Mouse (Mus musculus): Measurements from ENCODE around the gene Rinl.

DNA sequence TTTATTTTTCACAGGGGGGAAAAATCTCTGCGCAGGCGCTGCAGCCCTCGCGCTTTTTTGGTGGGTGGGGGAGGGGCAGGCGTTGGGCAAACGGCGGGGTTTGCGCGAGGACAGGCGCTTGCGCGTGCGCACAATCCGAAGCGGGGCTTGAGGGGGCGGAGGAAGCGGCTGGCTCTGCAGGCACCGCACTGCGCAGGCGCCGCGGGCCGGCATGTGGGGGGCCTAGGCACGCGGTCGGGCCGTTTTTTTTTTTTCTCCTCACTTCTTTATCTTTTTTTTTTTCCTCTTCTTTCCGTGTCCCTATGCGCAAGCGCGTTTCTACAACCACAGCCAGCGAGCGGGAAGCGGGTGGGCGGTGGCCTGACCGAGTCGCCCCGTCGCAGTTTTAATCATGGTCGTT, 22.5 kb downstream of the Rinl start:
- TF ChIP-seq POLR2A (IDR thresholded peaks at IDR 0.05; ENCODE audit: insufficient read length, low read depth) (peak; percentile 52), MAX (IDR thresholded peaks at IDR 0.05; ENCODE audit: low read depth) (no peak), E2F4 (IDR thresholded peaks at IDR 0.05; ENCODE audit: insufficient read depth) (no peak), SRF (IDR thresholded peaks at IDR 0.05; ENCODE audit: control insufficient read depth, insufficient read length, low read depth) (no peak), USF1 (IDR thresholded peaks at IDR 0.05; ENCODE audit: low read depth) (no peak), MYOD1 (IDR thresholded peaks at IDR 0.05; ENCODE audit: control insufficient read depth in 1 of 3, insufficient read length in 2 of 3, low read depth in 2 of 3) (peak in 1 of 3 experiments; percentile 49), TCF3 (IDR thresholded peaks at IDR 0.05; ENCODE audit: insufficient read length, low read depth) (no peak), POLR2AphosphoS2 (IDR thresholded peaks at IDR 0.05; ENCODE audit: insufficient read length, low read depth) (peak; percentile 72), CEBPB (IDR thresholded peaks at IDR 0.05; ENCODE audit: insufficient read depth, poor library complexity, severe bottlenecking) (no peak), TCF12 (IDR thresholded peaks at IDR 0.05; ENCODE audit: insufficient read depth, poor library complexity, severe bottlenecking) (no peak), REST (IDR thresholded peaks at IDR 0.05; ENCODE audit: insufficient read depth, insufficient read length) (no peak)
